Mouse (Mus musculus) NIH3T3 (cell line): ENCODE data around the gene Vmn2r75.
"Not testable (repeated sequence)": the region's sequence is repeated elsewhere in the genome, so short reads cannot be mapped to it uniquely, and the experiment has no call there.

Experiments
- DNase-seq: peaks from one replicate; pipeline ENCODE4 v3.0.0-alpha.2; 2012; ENCODE audit warnings: low read depth

Vmn2r75 gene

GRCm38 (mm10) chr7:86171678-86172077, at the start of gene Vmn2r75:
Vmn2r75 (minus strand) TSS chr7:86171778.
- DNase-seq, result not testable (repeated sequence)

GRCm38 (mm10) chr7:86211345-86211744, 39.8 kb upstream of the Vmn2r75 start:
- DNase-seq, result peak; percentile 31
